Mouse (Mus musculus): ENCODE results near the gene Znrf3. TPM values are rescaled to one million over a fixed set of nuclear protein-coding genes. Genes with fewer than 3 reads are reported as not detected.
A peak's percentile ranks its signal among the peaks of the same experiment; 100 is the strongest.

The Znrf3 gene
- total RNA-seq, 2 experiments from 2014 or later = 16.7 to 17.5 TPM

- DNase-seq (ENCODE audit: low spot score in 2 of 2) = no peak
These were observed 120.4 kb downstream of the Znrf3 start for GRCm38 (mm10) chr11:5324296-5324695.

- DNase-seq (ENCODE audit: low spot score in 2 of 2) = no peak
These were observed 123.0 kb downstream of the Znrf3 start for GRCm38 (mm10) chr11:5321687-5322086.

GRCm38 (mm10) chr11:5318976-5319375 lies 125.7 kb downstream of the Znrf3 start:
- DNase-seq (ENCODE audit: low spot score in 2 of 2) = no peak

GRCm38 (mm10) chr11:5318035-5318775 lies 126.4 kb downstream of the Znrf3 start:
- peak; percentile 28 to 31 for DNase-seq (ENCODE audit: low spot score in 2 of 2)

- DNase-seq (ENCODE audit: low spot score in 2 of 2) = peak; percentile 39 to 53
These were observed 129.9 kb downstream of the Znrf3 start for GRCm38 (mm10) chr11:5314796-5315195.

- DNase-seq (ENCODE audit: low spot score in 2 of 2) = no peak
These were observed 130.3 kb downstream of the Znrf3 start for GRCm38 (mm10) chr11:5314330-5314741.

GRCm38 (mm10) chr11:5307024-5307905 lies 137.4 kb downstream of the Znrf3 start:
- no peak for DNase-seq (ENCODE audit: low spot score in 2 of 2)

GRCm38 (mm10) chr11:5306017-5306416 lies 138.6 kb downstream of the Znrf3 start:
- no peak for DNase-seq (ENCODE audit: low spot score in 2 of 2)

GRCm38 (mm10) chr11:5304526-5304925 lies 140.1 kb downstream of the Znrf3 start:
- DNase-seq (ENCODE audit: low spot score in 2 of 2) = no peak

- no peak for DNase-seq (ENCODE audit: low spot score in 2 of 2)
These were observed 146.7 kb downstream of the Znrf3 start for GRCm38 (mm10) chr11:5298007-5298372.

- no peak for DNase-seq (ENCODE audit: low spot score in 2 of 2)
These were observed 147.3 kb downstream of the Znrf3 start for GRCm38 (mm10) chr11:5297148-5298006.

- DNase-seq (ENCODE audit: low spot score in 2 of 2) = no peak
These were observed 148.0 kb downstream of the Znrf3 start for GRCm38 (mm10) chr11:5296576-5297115.

GRCm38 (mm10) chr11:5294805-5295204 lies 149.8 kb downstream of the Znrf3 start:
- DNase-seq (ENCODE audit: low spot score in 2 of 2) = no peak

GRCm38 (mm10) chr11:5290691-5291090 lies 154.0 kb downstream of the Znrf3 start:
- peak; percentile 64 to 81 for DNase-seq (ENCODE audit: low spot score in 2 of 2)

- no peak for DNase-seq (ENCODE audit: low spot score in 2 of 2)
These were observed 154.6 kb downstream of the Znrf3 start for GRCm38 (mm10) chr11:5289826-5290580.

- DNase-seq (ENCODE audit: low spot score in 2 of 2) = no peak
These were observed 160.7 kb downstream of the Znrf3 start for GRCm38 (mm10) chr11:5283987-5284386.

GRCm38 (mm10) chr11:5280932-5281331 lies 163.7 kb downstream of the Znrf3 start:
- DNase-seq (ENCODE audit: low spot score in 2 of 2) = no peak

- no peak for DNase-seq (ENCODE audit: low spot score in 2 of 2)
These were observed 166.2 kb downstream of the Znrf3 start for GRCm38 (mm10) chr11:5278463-5278862.

GRCm38 (mm10) chr11:5277307-5277971 lies 167.2 kb downstream of the Znrf3 start:
- no peak for DNase-seq (ENCODE audit: low spot score in 2 of 2)

- no peak for DNase-seq (ENCODE audit: low spot score in 2 of 2)
These were observed 169.4 kb downstream of the Znrf3 start for GRCm38 (mm10) chr11:5275216-5275615.
